Mouse (Mus musculus): ENCODE measurements around the gene Mall. TPM values are rescaled to one million over a fixed set of nuclear protein-coding genes. Genes with fewer than 3 reads are reported as not detected.

Gene Mall
- polyA plus RNA-seq (2015; fragmentation: Nextera tagmentation; extraction: Ambion mirVana) = 0.06 and 0.12 TPM in 2 replicates

- Histone ChIP-seq H3K4me1 (replicated peaks) (no peaks in the 10 kb centered on the region), H3K27me3 (peaks cover 26% of the 10 kb centered on the region), H3K27ac (no peak within 1 kb of the TSS), H3K9me3 (replicated peaks) (no peaks in the 10 kb centered on the region), H3K36me3 (no peaks in the 10 kb centered on the region), H3K4me3 (replicated peaks) (no peak within 1 kb of the TSS), H3K9ac (no peak within 1 kb of the TSS), H3K4me2 (peak within 1 kb of the TSS; percentile 21; the same call in 1 of the 2 replicates)
- DNase-seq (no peak), ATAC-seq (ENCODE audit: low read depth) (no peak)
- 2% methylated on average over 26 of the region's 26 CpGs for WGBS (ENCODE audit: insufficient replicate concordance)
Measured at GRCm38 (mm10) chr2:127729671-127730070, at the start of gene Mall. Gene Mall, minus strand, starts transcription at chr2:127729932.

- no peaks in the 10 kb centered on the region for H3K9me3 ChIP-seq (replicated peaks)
- ATAC-seq (ENCODE audit: low read depth) (no peak), DNase-seq (no peak)
- no peaks in the 10 kb centered on the region for H3K36me3 ChIP-seq
- peaks cover 15% of the 10 kb centered on the region for H3K4me1 ChIP-seq (replicated peaks)
- H3K4me2 ChIP-seq = no peak overlapping the region
- no peak overlapping the region for H3K9ac ChIP-seq
- 84% methylated on average over 5 of the region's 5 CpGs for WGBS (ENCODE audit: insufficient replicate concordance)
- H3K4me3 ChIP-seq (replicated peaks) = no peak overlapping the region
- no peak overlapping the region for H3K27ac ChIP-seq
- no peaks in the 10 kb centered on the region for H3K27me3 ChIP-seq
Measured at GRCm38 (mm10) chr2:127778451-127778850, 48.7 kb upstream of the Mall start.

- H3K4me3 ChIP-seq (replicated peaks) = no peak overlapping the region
- no peak overlapping the region for H3K4me2 ChIP-seq
- no peaks in the 10 kb centered on the region for H3K27me3 ChIP-seq
- H3K9ac ChIP-seq = no peak overlapping the region
- DNase-seq (no peak), ATAC-seq (ENCODE audit: low read depth) (no peak)
- H3K36me3 ChIP-seq = peaks cover 2% of the 10 kb centered on the region; the same call in 1 of the 2 replicates
- no peak overlapping the region for H3K27ac ChIP-seq
- H3K9me3 ChIP-seq (replicated peaks) = no peaks in the 10 kb centered on the region
- WGBS (ENCODE audit: insufficient replicate concordance) = 81% methylated on average over 3 of the region's 3 CpGs
- peaks cover 12% of the 10 kb centered on the region for H3K4me1 ChIP-seq (replicated peaks)
Measured at GRCm38 (mm10) chr2:127775013-127775412, 45.3 kb upstream of the Mall start.

GRCm38 (mm10) chr2:127774578-127774941, 44.8 kb upstream of the Mall start:
- Histone ChIP-seq H3K9ac (no peak overlapping the region), H3K36me3 (peaks cover 4% of the 10 kb centered on the region; the same call in 1 of the 2 replicates), H3K4me1 (replicated peaks) (peaks cover 12% of the 10 kb centered on the region), H3K27ac (peak overlapping the region; percentile 87), H3K9me3 (replicated peaks) (no peaks in the 10 kb centered on the region), H3K4me3 (replicated peaks) (no peak overlapping the region), H3K27me3 (no peaks in the 10 kb centered on the region), H3K4me2 (peak overlapping the region; percentile 60)
- WGBS (ENCODE audit: insufficient replicate concordance) = 32% methylated on average over 1 of the region's 1 CpGs
- ATAC-seq (ENCODE audit: low read depth) = no peak
- no peak for DNase-seq

GRCm38 (mm10) chr2:127773938-127774577, 44.3 kb upstream of the Mall start:
- H3K9me3 ChIP-seq (replicated peaks) = no peaks in the 10 kb centered on the region
- peak overlapping the region; percentile 60 for H3K4me2 ChIP-seq
- no peaks in the 10 kb centered on the region for H3K27me3 ChIP-seq
- H3K9ac ChIP-seq = peak overlapping the region; percentile 55
- peak overlapping the region; percentile 45 for H3K4me3 ChIP-seq (replicated peaks)
- peaks cover 4% of the 10 kb centered on the region; the same call in 1 of the 2 replicates for H3K36me3 ChIP-seq
- H3K4me1 ChIP-seq (replicated peaks) = peaks cover 12% of the 10 kb centered on the region
- WGBS (ENCODE audit: insufficient replicate concordance) = 42% methylated on average over 15 of the region's 15 CpGs
- ATAC-seq (ENCODE audit: low read depth) = peak; percentile 96
- H3K27ac ChIP-seq = peak overlapping the region; percentile 87
- DNase-seq = peak; percentile 25

- Histone ChIP-seq H3K4me2 (no peak overlapping the region), H3K4me1 (replicated peaks) (peaks cover 12% of the 10 kb centered on the region; the same call in 1 of the 2 replicates), H3K9ac (no peak overlapping the region), H3K4me3 (replicated peaks) (no peak overlapping the region), H3K36me3 (0 out of 2 replicates have a peak, but pooled peaks cover 5% of the 10 kb centered on the region), H3K9me3 (replicated peaks) (no peaks in the 10 kb centered on the region), H3K27me3 (no peaks in the 10 kb centered on the region), H3K27ac (no peak overlapping the region)
- no peak for ATAC-seq (ENCODE audit: low read depth)
- WGBS (ENCODE audit: insufficient replicate concordance) = 60% methylated on average over 5 of the region's 5 CpGs
- no peak for DNase-seq
Measured at GRCm38 (mm10) chr2:127761587-127761986, 31.9 kb upstream of the Mall start.

- Histone ChIP-seq H3K4me3 (replicated peaks) (no peak overlapping the region), H3K9me3 (replicated peaks) (no peaks in the 10 kb centered on the region), H3K9ac (no peak overlapping the region), H3K27ac (no peak overlapping the region), H3K4me1 (replicated peaks) (peaks cover 12% of the 10 kb centered on the region; the same call in 1 of the 2 replicates), H3K27me3 (no peaks in the 10 kb centered on the region), H3K4me2 (no peak overlapping the region), H3K36me3 (0 out of 2 replicates have a peak, but pooled peaks cover 5% of the 10 kb centered on the region)
- no peak for ATAC-seq (ENCODE audit: low read depth)
- no peak for DNase-seq
- WGBS (ENCODE audit: insufficient replicate concordance) = 43% methylated on average over 10 of the region's 10 CpGs
Measured at GRCm38 (mm10) chr2:127760429-127761000, 30.8 kb upstream of the Mall start.

- Histone ChIP-seq H3K4me3 (replicated peaks) (no peak overlapping the region), H3K9me3 (replicated peaks) (no peaks in the 10 kb centered on the region), H3K27ac (no peak overlapping the region), H3K4me2 (no peak overlapping the region), H3K36me3 (0 out of 2 replicates have a peak, but pooled peaks cover 5% of the 10 kb centered on the region), H3K27me3 (no peaks in the 10 kb centered on the region), H3K4me1 (replicated peaks) (peaks cover 12% of the 10 kb centered on the region; the same call in 1 of the 2 replicates), H3K9ac (no peak overlapping the region)
- ATAC-seq (ENCODE audit: low read depth) (no peak), DNase-seq (no peak)
- 72% methylated on average over 6 of the region's 6 CpGs for WGBS (ENCODE audit: insufficient replicate concordance)
Measured at GRCm38 (mm10) chr2:127760014-127760413, 30.3 kb upstream of the Mall start.

- H3K4me3 ChIP-seq (replicated peaks) = no peak overlapping the region
- H3K36me3 ChIP-seq = 0 out of 2 replicates have a peak, but pooled peaks cover 5% of the 10 kb centered on the region
- DNase-seq = no peak
- no peak overlapping the region for H3K4me2 ChIP-seq
- H3K9ac ChIP-seq = no peak overlapping the region
- H3K4me1 ChIP-seq (replicated peaks) = peaks cover 12% of the 10 kb centered on the region; the same call in 1 of the 2 replicates
- no peaks in the 10 kb centered on the region for H3K27me3 ChIP-seq
- ATAC-seq (ENCODE audit: low read depth) = no peak
- H3K9me3 ChIP-seq (replicated peaks) = no peaks in the 10 kb centered on the region
- 59% methylated on average over 5 of the region's 5 CpGs for WGBS (ENCODE audit: insufficient replicate concordance)
- H3K27ac ChIP-seq = no peak overlapping the region
Measured at GRCm38 (mm10) chr2:127759157-127759880, 29.6 kb upstream of the Mall start.

- peaks cover 12% of the 10 kb centered on the region; the same call in 1 of the 2 replicates for H3K4me1 ChIP-seq (replicated peaks)
- DNase-seq (no peak), ATAC-seq (ENCODE audit: low read depth) (no peak)
- no peaks in the 10 kb centered on the region for H3K9me3 ChIP-seq (replicated peaks)
- no peak overlapping the region for H3K9ac ChIP-seq
- 41% methylated on average over 8 of the region's 8 CpGs for WGBS (ENCODE audit: insufficient replicate concordance)
- 0 out of 2 replicates have a peak, but pooled peaks cover 5% of the 10 kb centered on the region for H3K36me3 ChIP-seq
- no peak overlapping the region for H3K4me2 ChIP-seq
- H3K27me3 ChIP-seq = no peaks in the 10 kb centered on the region
- H3K4me3 ChIP-seq (replicated peaks) = no peak overlapping the region
- no peak overlapping the region for H3K27ac ChIP-seq
Measured at GRCm38 (mm10) chr2:127757171-127757570, 27.4 kb upstream of the Mall start.

GRCm38 (mm10) chr2:127754113-127754512, 24.4 kb upstream of the Mall start:
- H3K27me3 ChIP-seq = no peaks in the 10 kb centered on the region
- no peaks in the 10 kb centered on the region for H3K9me3 ChIP-seq (replicated peaks)
- no peak overlapping the region for H3K27ac ChIP-seq
- H3K4me1 ChIP-seq (replicated peaks) = 0 out of 2 replicates have a peak, but pooled peaks cover under 1% of the 10 kb centered on the region
- H3K4me3 ChIP-seq (replicated peaks) = no peak overlapping the region
- H3K4me2 ChIP-seq = no peak overlapping the region
- WGBS (ENCODE audit: insufficient replicate concordance) = 75% methylated on average over 4 of the region's 4 CpGs
- no peaks in the 10 kb centered on the region for H3K36me3 ChIP-seq
- ATAC-seq (ENCODE audit: low read depth) = no peak
- H3K9ac ChIP-seq = no peak overlapping the region
- DNase-seq = no peak
